Mouse (Mus musculus) limb, embryonic 14.5 days (tissue): ENCODE measurements at regions not wholly inside any gene's neighbourhood (a gene's known extent, or its start where the extent isn't known, plus 50 kb on each side); places are given as distances from the start of the nearest gene placed in this dataset.

Experiments
- ATAC-seq: fragments of 200-750 bp; cut with Nextera tagmentation; 2 replicates; pipeline ENCODE4 v1.8.0; 2017; ENCODE audit warnings: low read depth, moderate number of reproducible peaks, moderate TSS enrichment; ENCODE audit not compliant: low FRiP score
- DNase-seq: peaks from one replicate; pipeline ENCODE4 v3.0.0-alpha.2; 2015; ENCODE audit warnings: low spot score
- H3K27ac ChIP-seq: fragments of 300-500 bp; sonication (generic); replicated peaks from 2 replicates; pipeline ENCODE4 v1.5.1; 2014; ENCODE audit warnings: low read depth, mild to moderate bottlenecking, low read length, moderate library complexity, mixed read lengths
- H3K27me3 ChIP-seq: fragments of 300-500 bp; sonication (generic); 2 replicates; pipeline ENCODE4 v1.6.1; 2014; ENCODE audit warnings: low read length, mixed read lengths; ENCODE audit not compliant: control insufficient read depth, insufficient read depth
- H3K36me3 ChIP-seq: fragments of 300-500 bp; sonication (generic); 2 replicates; pipeline ENCODE4 v1.6.1; 2014; ENCODE audit warnings: mild to moderate bottlenecking, low read length, moderate library complexity, mixed read lengths; ENCODE audit not compliant: control insufficient read depth, insufficient read depth
- H3K4me1 ChIP-seq: fragments of 300-500 bp; sonication (generic); 2 replicates; pipeline ENCODE4 v1.6.1; 2014; ENCODE audit warnings: antibody characterized with exemption, low read length, mixed read lengths; ENCODE audit not compliant: control insufficient read depth, insufficient read depth
- H3K4me2 ChIP-seq: fragments of 300-500 bp; sonication (generic); replicated peaks from 2 replicates; pipeline ENCODE4 v1.6.1; 2014; ENCODE audit warnings: low read depth, mild to moderate bottlenecking, low read length, moderate library complexity; ENCODE audit not compliant: severe bottlenecking
- H3K4me3 ChIP-seq: fragments of 300-500 bp; sonication (generic); replicated peaks from 2 replicates; pipeline ENCODE4 v1.5.1; 2014; ENCODE audit warnings: low read length
- H3K9ac ChIP-seq: fragments of 300-500 bp; sonication (generic); 2 replicates; pipeline ENCODE4 v1.6.1; 2014; ENCODE audit warnings: mild to moderate bottlenecking, low read depth, low read length, moderate library complexity; ENCODE audit not compliant: severe bottlenecking
- H3K9me3 ChIP-seq: fragments of 300-500 bp; sonication (generic); 2 replicates; pipeline ENCODE4 v1.6.1; 2016; ENCODE audit warnings: low read length; ENCODE audit not compliant: control insufficient read depth
- POLR2A ChIP-seq: fragments of 200-500 bp; IDR thresholded peaks from 2 replicates; pipeline ENCODE4 v1.8.0; 2012; ENCODE audit warnings: inconsistent platforms, mild to moderate bottlenecking, moderate library complexity, borderline replicate concordance; ENCODE audit not compliant: insufficient read depth, insufficient read length; ENCODE audit errors: extremely low read depth
- WGBS: fragments of 180-500 bp; shearing (Covaris S2); extraction: QIAGEN DNeasy Blood & Tissue Kit; methylation state at CpG from one replicate; pipeline ENCODE4 v1.1.7; 2014; 5-methylcytosine and 5-hydroxymethylcytosine counted together

GRCm38 (mm10) chr15:59754906-59755305, 261.5 kb downstream of the 4933412E24Rik start:
- Histone ChIP-seq H3K36me3 (no peaks in the 10 kb centered on the region), H3K4me1 (no peaks in the 10 kb centered on the region; the same call in 1 of the 2 replicates), H3K9ac (no peak overlapping the region), H3K9me3 (no peaks in the 10 kb centered on the region), H3K4me3 (no peak overlapping the region), H3K27ac (no peak overlapping the region), H3K4me2 (no peak overlapping the region), H3K27me3 (no peaks in the 10 kb centered on the region)
- DNase-seq (no peak), ATAC-seq (no peak)
- TF ChIP-seq POLR2A: no peak
- WGBS: 76% methylated on average over 13 of the region's 13 CpGs

- Histone ChIP-seq H3K27ac (no peak overlapping the region), H3K9me3 (no peaks in the 10 kb centered on the region), H3K4me1 (no peaks in the 10 kb centered on the region), H3K4me2 (no peak overlapping the region), H3K9ac (no peak overlapping the region), H3K27me3 (no peaks in the 10 kb centered on the region), H3K4me3 (no peak overlapping the region), H3K36me3 (no peaks in the 10 kb centered on the region)
- TF ChIP-seq POLR2A: no peak
- WGBS: 90% methylated on average over 1 of the region's 1 CpGs
- DNase-seq (no peak), ATAC-seq (no peak)
Observed at GRCm38 (mm10) chr15:59752277-59752676, 264.1 kb downstream of the 4933412E24Rik start.

GRCm38 (mm10) chr15:59746290-59746689, 270.1 kb downstream of the 4933412E24Rik start:
- Histone ChIP-seq H3K4me3 (no peak overlapping the region), H3K4me2 (no peak overlapping the region), H3K36me3 (no peaks in the 10 kb centered on the region), H3K4me1 (no peaks in the 10 kb centered on the region), H3K27me3 (no peaks in the 10 kb centered on the region), H3K9me3 (no peaks in the 10 kb centered on the region), H3K9ac (no peak overlapping the region), H3K27ac (no peak overlapping the region)
- DNase-seq (no peak), ATAC-seq (no peak)
- no peak for TF ChIP-seq POLR2A
- WGBS: 85% methylated on average over 9 of the region's 9 CpGs

GRCm38 (mm10) chr15:59744411-59744931, 271.9 kb downstream of the 4933412E24Rik start:
- Histone ChIP-seq H3K27me3 (no peaks in the 10 kb centered on the region), H3K4me3 (no peak overlapping the region), H3K9ac (no peak overlapping the region), H3K36me3 (no peaks in the 10 kb centered on the region), H3K4me1 (no peaks in the 10 kb centered on the region), H3K27ac (no peak overlapping the region), H3K9me3 (no peaks in the 10 kb centered on the region), H3K4me2 (no peak overlapping the region)
- no peak for TF ChIP-seq POLR2A
- WGBS: 82% methylated on average over 5 of the region's 5 CpGs
- DNase-seq: no peak
- ATAC-seq: no peak

- Histone ChIP-seq H3K27ac (no peak overlapping the region), H3K4me3 (no peak overlapping the region), H3K27me3 (no peaks in the 10 kb centered on the region), H3K36me3 (no peaks in the 10 kb centered on the region), H3K9me3 (no peaks in the 10 kb centered on the region), H3K9ac (no peak overlapping the region), H3K4me1 (no peaks in the 10 kb centered on the region), H3K4me2 (no peak overlapping the region)
- no peak for ATAC-seq
- no peak for TF ChIP-seq POLR2A
- WGBS: 81% methylated on average over 5 of the region's 5 CpGs
- no peak for DNase-seq
Observed at GRCm38 (mm10) chr15:59739197-59739596, 277.2 kb downstream of the 4933412E24Rik start.

GRCm38 (mm10) chr15:59737247-59737646, 279.2 kb downstream of the 4933412E24Rik start:
- Histone ChIP-seq H3K27ac (no peak overlapping the region), H3K4me1 (no peaks in the 10 kb centered on the region), H3K36me3 (no peaks in the 10 kb centered on the region), H3K9ac (no peak overlapping the region), H3K9me3 (no peaks in the 10 kb centered on the region), H3K4me2 (no peak overlapping the region), H3K4me3 (no peak overlapping the region), H3K27me3 (no peaks in the 10 kb centered on the region)
- DNase-seq: no peak
- no peak for ATAC-seq
- WGBS: 89% methylated on average over 4 of the region's 4 CpGs
- TF ChIP-seq POLR2A: no peak
